Mouse (Mus musculus) retina, adult 2 months (tissue): Measurements from ENCODE around the gene Zfp628.
A peak's percentile ranks its signal among the peaks of the same experiment; 100 is the strongest.

Experiments
- DNase-seq: peaks from one replicate; pipeline ENCODE4 v3.0.0-alpha.2; 2012; ENCODE audit warnings: low read depth, low spot score

Gene Zfp628

GRCm38 (mm10) chr7:4938456-4938855, 23.4 kb downstream of the Zfp628 start:
- no peak for DNase-seq

GRCm38 (mm10) chr7:4940068-4940479, 25.1 kb downstream of the Zfp628 start:
- peak; percentile 68 for DNase-seq

DNA sequence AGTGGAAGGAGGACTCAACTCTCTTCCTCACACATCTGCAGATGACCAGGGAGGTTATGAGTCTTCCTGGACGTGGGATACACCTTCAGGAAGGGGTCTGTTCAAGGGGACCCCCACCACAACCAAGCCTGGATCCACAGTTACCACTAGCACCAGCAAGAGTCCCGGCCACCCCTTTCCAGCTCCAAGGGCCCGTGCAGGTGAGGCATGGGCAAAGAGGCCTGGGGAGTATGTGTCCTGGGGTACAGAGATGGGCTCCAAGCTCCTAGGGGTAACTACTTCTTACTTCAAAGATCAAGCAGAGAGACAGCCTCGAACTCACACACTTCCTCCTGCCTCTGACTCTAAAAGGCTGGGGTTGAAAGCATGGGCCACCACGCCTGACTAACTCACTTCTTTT, 27.7 kb downstream of the Zfp628 start:
- DNase-seq: no peak

DNA sequence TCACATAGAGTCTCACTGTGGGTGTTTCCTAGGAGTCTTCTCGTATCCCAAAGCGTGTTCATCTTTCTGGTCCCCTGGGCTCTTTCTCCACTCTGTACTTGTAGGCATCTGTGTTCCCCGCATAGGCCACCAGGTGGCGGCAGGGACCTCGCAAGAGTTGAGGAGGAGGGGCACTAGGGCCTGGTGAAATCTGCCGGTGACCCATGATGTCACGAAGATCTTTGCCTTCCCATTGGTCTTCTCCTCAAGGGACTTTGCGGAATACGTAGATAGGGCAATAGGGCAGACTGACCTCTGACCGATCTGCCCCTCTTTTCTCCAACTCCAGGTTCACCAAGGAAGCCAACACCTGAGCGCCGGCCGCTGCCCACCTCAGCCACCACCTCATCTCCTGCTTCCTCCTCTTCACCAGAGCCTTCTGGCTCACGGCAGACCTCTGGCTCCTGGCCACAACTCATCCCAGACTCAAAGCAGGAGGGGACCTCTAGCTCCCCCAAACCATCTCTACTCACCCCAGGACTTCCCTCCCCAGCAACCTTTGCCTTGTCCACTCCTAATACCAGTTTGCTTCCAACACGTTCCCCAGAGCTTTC, 28.3 kb downstream of the Zfp628 start:
- peak; percentile 89 for DNase-seq

- no peak for DNase-seq
These were observed 32.8 kb downstream of the Zfp628 start for GRCm38 (mm10) chr7:4947855-4948254.

- DNase-seq: no peak
These were observed 33.4 kb downstream of the Zfp628 start for GRCm38 (mm10) chr7:4948386-4948785.

DNA sequence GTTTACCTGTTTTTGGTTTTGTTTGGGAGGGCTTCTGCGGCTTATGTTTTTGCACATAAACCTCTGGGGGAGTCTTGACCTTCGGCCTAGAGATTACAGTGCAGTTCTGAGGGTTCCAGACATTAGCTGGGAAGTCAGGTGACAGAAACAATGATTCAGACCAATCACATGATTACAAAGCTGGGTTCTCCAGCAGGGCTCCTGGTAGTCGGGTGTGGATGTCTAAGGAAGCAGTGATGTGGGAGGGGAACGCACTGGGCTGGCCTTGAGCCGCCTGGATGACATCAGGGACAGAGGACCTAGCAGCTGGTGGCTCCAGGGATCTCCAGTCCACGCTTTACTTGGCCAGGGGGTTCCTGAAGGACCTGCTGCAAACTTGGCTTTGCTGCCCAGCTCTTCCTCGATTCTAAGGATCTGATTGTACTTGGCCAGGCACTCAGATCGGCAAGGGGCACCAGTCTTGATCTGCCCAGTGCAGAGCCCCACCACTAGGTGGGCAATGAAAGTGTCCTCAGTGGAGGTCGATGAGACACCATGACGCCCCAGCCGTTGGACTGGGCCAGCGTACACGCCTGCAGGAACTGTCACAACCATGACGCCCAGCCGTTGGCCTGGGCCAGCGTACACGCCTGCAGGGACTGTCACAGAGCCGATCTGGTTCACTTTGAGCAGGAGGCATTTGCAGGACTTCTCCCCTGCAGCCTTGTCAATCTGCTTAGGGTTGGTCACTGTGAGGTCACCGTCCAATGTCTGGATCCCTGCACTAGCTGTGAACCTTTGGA, 35.7 kb downstream of the Zfp628 start:
- no peak for DNase-seq

- no peak for DNase-seq
These were observed 38.9 kb downstream of the Zfp628 start for GRCm38 (mm10) chr7:4953815-4954445.

- no peak for DNase-seq
These were observed 42.3 kb downstream of the Zfp628 start for GRCm38 (mm10) chr7:4957361-4957760.

GRCm38 (mm10) chr7:4963527-4963926, 48.5 kb downstream of the Zfp628 start:
- DNase-seq: no peak

- DNase-seq: peak; percentile 71
These were observed 49.3 kb downstream of the Zfp628 start, which contains the start of gene Sbk2 for GRCm38 (mm10) chr7:4964272-4964671. Gene Sbk2, minus strand, starts transcription at chr7:4964406.

GRCm38 (mm10) chr7:4964988-4965387, 50.0 kb downstream of the Zfp628 start:
- no peak for DNase-seq

DNA sequence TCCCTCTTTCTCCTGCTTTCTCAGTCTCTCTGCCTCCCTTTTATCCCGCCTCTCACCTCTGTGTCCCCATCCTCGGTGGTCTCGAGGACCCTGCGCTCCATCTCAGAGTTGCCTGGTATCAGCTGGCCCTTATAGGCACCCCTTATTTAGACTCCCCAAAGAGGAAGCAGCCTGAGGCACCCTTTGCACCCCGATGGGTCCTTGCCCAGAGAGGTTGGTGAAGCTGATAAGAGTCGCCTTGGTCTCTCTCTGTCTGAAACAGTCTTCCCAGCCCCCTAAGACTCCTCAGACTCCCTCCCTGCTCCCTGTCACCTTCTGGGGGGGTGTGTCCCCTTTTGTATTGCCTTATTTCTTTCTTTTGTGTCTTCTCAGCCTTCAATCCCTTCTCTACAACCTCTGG, 56.1 kb downstream of the Zfp628 start, which contains the start of gene Sbk3:
Gene Sbk3, minus strand, starts transcription at position 101 of the 400 bp plus-strand sequence.
- DNase-seq: no peak
